Mouse (Mus musculus): ENCODE measurements around the gene Gm28053. TPM values are rescaled to one million over a fixed set of nuclear protein-coding genes. Genes with fewer than 3 reads are reported as not detected.

The Gm28053 gene
- polyA plus RNA-seq, 1 experiment from 2014 or later: 1.9 TPM

GRCm38 (mm10) chr6:48764496-48764895 lies 46.1 kb downstream of the Gm28053 start:
- Histone ChIP-seq H3K9me3 (ENCODE audit: control insufficient read depth, low read depth, low read length) (no peaks in the 10 kb centered on the region), H3K4me1 (ENCODE audit: control insufficient read depth, insufficient read depth, low read length) (no peaks in the 10 kb centered on the region), H3K27me3 (ENCODE audit: control insufficient read depth, insufficient read depth, low read length) (no peaks in the 10 kb centered on the region), H3K27ac (ENCODE audit: low read length) (no peak overlapping the region), H3K4me2 (replicated peaks; ENCODE audit: low read depth, low read length) (no peak overlapping the region), H3K36me3 (ENCODE audit: control insufficient read depth, insufficient read depth, low read length) (no peaks in the 10 kb centered on the region), H3K9ac (replicated peaks; ENCODE audit: low read depth, low read length) (no peak overlapping the region), H3K4me3 (ENCODE audit: low read depth, low read length) (no peak overlapping the region)
- ATAC-seq (ENCODE audit: insufficient number of reproducible peaks, insufficient read depth, low FRiP score, low read depth): no peak
- WGBS: 94% methylated on average over 10 of the region's 10 CpGs

- no peak for ATAC-seq (ENCODE audit: insufficient number of reproducible peaks, insufficient read depth, low FRiP score, low read depth)
- H3K27ac ChIP-seq (ENCODE audit: low read length): no peak overlapping the region
- 68% methylated on average over 9 of the region's 9 CpGs for WGBS
Measured at GRCm38 (mm10) chr6:48768178-48768869, 49.9 kb downstream of the Gm28053 start.

GRCm38 (mm10) chr6:48768933-48769332 lies 50.5 kb downstream of the Gm28053 start:
- Histone ChIP-seq H3K27me3 (ENCODE audit: control insufficient read depth, insufficient read depth, low read length) (no peaks in the 10 kb centered on the region), H3K27ac (ENCODE audit: low read length) (no peak overlapping the region), H3K4me3 (ENCODE audit: low read depth, low read length) (no peak overlapping the region), H3K9ac (replicated peaks; ENCODE audit: low read depth, low read length) (no peak overlapping the region), H3K4me2 (replicated peaks; ENCODE audit: low read depth, low read length) (no peak overlapping the region), H3K4me1 (ENCODE audit: control insufficient read depth, insufficient read depth, low read length) (no peaks in the 10 kb centered on the region), H3K36me3 (ENCODE audit: control insufficient read depth, insufficient read depth, low read length) (no peaks in the 10 kb centered on the region), H3K9me3 (ENCODE audit: control insufficient read depth, low read depth, low read length) (no peaks in the 10 kb centered on the region)
- WGBS: 87% methylated on average over 3 of the region's 3 CpGs
- ATAC-seq (ENCODE audit: insufficient number of reproducible peaks, insufficient read depth, low FRiP score, low read depth): no peak

More at GRCm38 (mm10) chr6:48768178-48768869, 49.9 kb downstream of the Gm28053 start:
- Histone ChIP-seq H3K27me3 (ENCODE audit: control insufficient read depth, insufficient read depth, low read length) (no peaks in the 10 kb centered on the region), H3K36me3 (ENCODE audit: control insufficient read depth, insufficient read depth, low read length) (no peaks in the 10 kb centered on the region), H3K4me2 (replicated peaks; ENCODE audit: low read depth, low read length) (no peak overlapping the region), H3K4me3 (ENCODE audit: low read depth, low read length) (no peak overlapping the region), H3K9me3 (ENCODE audit: control insufficient read depth, low read depth, low read length) (no peaks in the 10 kb centered on the region), H3K4me1 (ENCODE audit: control insufficient read depth, insufficient read depth, low read length) (no peaks in the 10 kb centered on the region), H3K9ac (replicated peaks; ENCODE audit: low read depth, low read length) (no peak overlapping the region)

- no peaks in the 10 kb centered on the region for H3K27me3 ChIP-seq (ENCODE audit: control insufficient read depth, insufficient read depth, low read length)
- no peaks in the 10 kb centered on the region for H3K9me3 ChIP-seq (ENCODE audit: control insufficient read depth, low read depth, low read length)
- ATAC-seq (ENCODE audit: insufficient number of reproducible peaks, insufficient read depth, low FRiP score, low read depth): no peak
- no peak within 1 kb of the TSS for H3K27ac ChIP-seq (ENCODE audit: low read length)
- no peaks in the 10 kb centered on the region for H3K4me1 ChIP-seq (ENCODE audit: control insufficient read depth, insufficient read depth, low read length)
- H3K9ac ChIP-seq (replicated peaks; ENCODE audit: low read depth, low read length): no peak within 1 kb of the TSS
- no peaks in the 10 kb centered on the region for H3K36me3 ChIP-seq (ENCODE audit: control insufficient read depth, insufficient read depth, low read length)
- no peak within 1 kb of the TSS for H3K4me2 ChIP-seq (replicated peaks; ENCODE audit: low read depth, low read length)
- WGBS: 83% methylated on average over 3 of the region's 3 CpGs
- no peak within 1 kb of the TSS for H3K4me3 ChIP-seq (ENCODE audit: low read depth, low read length)
Measured at GRCm38 (mm10) chr6:48770696-48771095, 52.3 kb downstream of the Gm28053 start, which contains the start of gene Gimap3. Gene Gimap3 (minus strand): TSS chr6:48770851.

- WGBS: 9% methylated on average over 8 of the region's 8 CpGs
- H3K4me3 ChIP-seq (ENCODE audit: low read depth, low read length): no peak overlapping the region
- H3K9ac ChIP-seq (replicated peaks; ENCODE audit: low read depth, low read length): no peak overlapping the region
- H3K27ac ChIP-seq (ENCODE audit: low read length): no peak overlapping the region
- no peaks in the 10 kb centered on the region for H3K27me3 ChIP-seq (ENCODE audit: control insufficient read depth, insufficient read depth, low read length)
- H3K4me1 ChIP-seq (ENCODE audit: control insufficient read depth, insufficient read depth, low read length): no peaks in the 10 kb centered on the region
- no peak overlapping the region for H3K4me2 ChIP-seq (replicated peaks; ENCODE audit: low read depth, low read length)
- H3K9me3 ChIP-seq (ENCODE audit: control insufficient read depth, low read depth, low read length): no peaks in the 10 kb centered on the region
- ATAC-seq (ENCODE audit: insufficient number of reproducible peaks, insufficient read depth, low FRiP score, low read depth): 0 out of 2 replicates have a peak, but pooled peaks have one; percentile 42
- no peaks in the 10 kb centered on the region for H3K36me3 ChIP-seq (ENCODE audit: control insufficient read depth, insufficient read depth, low read length)
Measured at GRCm38 (mm10) chr6:48772030-48772429, 53.6 kb downstream of the Gm28053 start.

- 91% methylated on average over 1 of the region's 1 CpGs for WGBS
- H3K4me3 ChIP-seq (ENCODE audit: low read depth, low read length): no peak overlapping the region
- H3K4me1 ChIP-seq (ENCODE audit: control insufficient read depth, insufficient read depth, low read length): no peaks in the 10 kb centered on the region
- H3K27ac ChIP-seq (ENCODE audit: low read length): no peak overlapping the region
- H3K27me3 ChIP-seq (ENCODE audit: control insufficient read depth, insufficient read depth, low read length): no peaks in the 10 kb centered on the region
- H3K36me3 ChIP-seq (ENCODE audit: control insufficient read depth, insufficient read depth, low read length): no peaks in the 10 kb centered on the region
- H3K9me3 ChIP-seq (ENCODE audit: control insufficient read depth, low read depth, low read length): no peaks in the 10 kb centered on the region
- no peak overlapping the region for H3K9ac ChIP-seq (replicated peaks; ENCODE audit: low read depth, low read length)
- ATAC-seq (ENCODE audit: insufficient number of reproducible peaks, insufficient read depth, low FRiP score, low read depth): no peak
- no peak overlapping the region for H3K4me2 ChIP-seq (replicated peaks; ENCODE audit: low read depth, low read length)
Measured at GRCm38 (mm10) chr6:48784406-48784805, 66.0 kb downstream of the Gm28053 start.

GRCm38 (mm10) chr6:48785189-48785588 lies 66.8 kb downstream of the Gm28053 start:
- no peak overlapping the region for H3K9ac ChIP-seq (replicated peaks; ENCODE audit: low read depth, low read length)
- ATAC-seq (ENCODE audit: insufficient number of reproducible peaks, insufficient read depth, low FRiP score, low read depth): no peak
- no peak overlapping the region for H3K4me2 ChIP-seq (replicated peaks; ENCODE audit: low read depth, low read length)
- H3K27ac ChIP-seq (ENCODE audit: low read length): no peak overlapping the region
- H3K4me1 ChIP-seq (ENCODE audit: control insufficient read depth, insufficient read depth, low read length): no peaks in the 10 kb centered on the region
- no peaks in the 10 kb centered on the region for H3K9me3 ChIP-seq (ENCODE audit: control insufficient read depth, low read depth, low read length)
- WGBS: 46% methylated on average over 1 of the region's 1 CpGs
- no peaks in the 10 kb centered on the region for H3K36me3 ChIP-seq (ENCODE audit: control insufficient read depth, insufficient read depth, low read length)
- H3K27me3 ChIP-seq (ENCODE audit: control insufficient read depth, insufficient read depth, low read length): no peaks in the 10 kb centered on the region
- H3K4me3 ChIP-seq (ENCODE audit: low read depth, low read length): no peak overlapping the region

GRCm38 (mm10) chr6:48785601-48786000 lies 67.2 kb downstream of the Gm28053 start:
- no peak for ATAC-seq (ENCODE audit: insufficient number of reproducible peaks, insufficient read depth, low FRiP score, low read depth)

GRCm38 (mm10) chr6:48787867-48788266 lies 69.5 kb downstream of the Gm28053 start:
- H3K4me1 ChIP-seq (ENCODE audit: control insufficient read depth, insufficient read depth, low read length): no peaks in the 10 kb centered on the region
- no peak overlapping the region for H3K27ac ChIP-seq (ENCODE audit: low read length)
- H3K9me3 ChIP-seq (ENCODE audit: control insufficient read depth, low read depth, low read length): no peaks in the 10 kb centered on the region
- H3K4me3 ChIP-seq (ENCODE audit: low read depth, low read length): no peak overlapping the region
- H3K27me3 ChIP-seq (ENCODE audit: control insufficient read depth, insufficient read depth, low read length): no peaks in the 10 kb centered on the region
- 77% methylated on average over 2 of the region's 2 CpGs for WGBS
- ATAC-seq (ENCODE audit: insufficient number of reproducible peaks, insufficient read depth, low FRiP score, low read depth): no peak
- H3K36me3 ChIP-seq (ENCODE audit: control insufficient read depth, insufficient read depth, low read length): no peaks in the 10 kb centered on the region
- H3K4me2 ChIP-seq (replicated peaks; ENCODE audit: low read depth, low read length): no peak overlapping the region
- no peak overlapping the region for H3K9ac ChIP-seq (replicated peaks; ENCODE audit: low read depth, low read length)

More at GRCm38 (mm10) chr6:48785601-48786000, 67.2 kb downstream of the Gm28053 start:
- Histone ChIP-seq H3K36me3 (ENCODE audit: control insufficient read depth, insufficient read depth, low read length) (no peaks in the 10 kb centered on the region), H3K4me1 (ENCODE audit: control insufficient read depth, insufficient read depth, low read length) (no peaks in the 10 kb centered on the region), H3K4me3 (ENCODE audit: low read depth, low read length) (no peak overlapping the region), H3K9ac (replicated peaks; ENCODE audit: low read depth, low read length) (no peak overlapping the region), H3K9me3 (ENCODE audit: control insufficient read depth, low read depth, low read length) (no peaks in the 10 kb centered on the region), H3K4me2 (replicated peaks; ENCODE audit: low read depth, low read length) (no peak overlapping the region), H3K27me3 (ENCODE audit: control insufficient read depth, insufficient read depth, low read length) (no peaks in the 10 kb centered on the region), H3K27ac (ENCODE audit: low read length) (no peak overlapping the region)
- 78% methylated on average over 2 of the region's 2 CpGs for WGBS

All from stomach, embryonic 14.5 days (tissue).